Mouse (Mus musculus): ENCODE measurements around the gene Hist1h3b. TPM values are rescaled to one million over a fixed set of nuclear protein-coding genes. Genes with fewer than 3 reads are reported as not detected.

The Hist1h3b gene
- polyA plus RNA-seq, 2 experiments: 6.5 to 52.4 TPM

DNA sequence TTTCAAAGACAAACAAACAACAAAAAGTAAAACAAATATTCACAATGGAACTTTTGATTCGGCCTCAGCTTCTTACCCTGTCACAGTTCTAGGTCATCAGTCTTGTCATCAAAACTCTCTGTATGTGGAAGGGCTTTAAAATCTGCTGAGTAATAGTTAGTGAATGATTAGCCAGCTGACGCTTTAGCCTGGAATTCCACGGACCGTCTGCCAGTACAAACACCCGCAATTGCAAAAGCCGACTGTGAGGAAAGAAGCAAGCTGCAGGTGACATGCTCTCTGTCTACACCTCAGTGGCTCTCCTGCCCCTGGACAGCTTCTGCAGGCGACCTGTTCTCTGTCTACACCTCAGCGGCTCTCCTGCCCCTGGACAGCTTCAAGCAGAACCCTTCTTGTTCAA, 21.6 kb upstream of the Hist1h3b start:
- DNase-seq (ENCODE audit: low spot score) (no peak), ATAC-seq (ENCODE audit: low FRiP score, low read depth) (no peak)
- Histone ChIP-seq H3K27me3 (ENCODE audit: control insufficient read depth, insufficient read depth, low read length) (no peaks in the 10 kb centered on the region), H3K4me3 (replicated peaks; ENCODE audit: low read length) (no peak overlapping the region), H3K36me3 (ENCODE audit: control insufficient read depth, insufficient read depth, low read length) (no peaks in the 10 kb centered on the region), H3K9me3 (ENCODE audit: control insufficient read depth, low read length) (no peaks in the 10 kb centered on the region), H3K27ac (replicated peaks; ENCODE audit: low read depth, low read length) (no peak overlapping the region), H3K4me1 (ENCODE audit: control insufficient read depth, insufficient read depth, low read length) (no peaks in the 10 kb centered on the region), H3K9ac (ENCODE audit: low read depth, low read length, severe bottlenecking) (no peak overlapping the region), H3K4me2 (replicated peaks; ENCODE audit: low read depth, low read length, severe bottlenecking) (no peak overlapping the region)
- WGBS: 42% methylated on average over 8 of the region's 8 CpGs
- no peak for TF ChIP-seq POLR2A (IDR thresholded peaks at IDR 0.05; ENCODE audit: borderline replicate concordance, extremely low read depth, insufficient read depth, insufficient read length)

DNA sequence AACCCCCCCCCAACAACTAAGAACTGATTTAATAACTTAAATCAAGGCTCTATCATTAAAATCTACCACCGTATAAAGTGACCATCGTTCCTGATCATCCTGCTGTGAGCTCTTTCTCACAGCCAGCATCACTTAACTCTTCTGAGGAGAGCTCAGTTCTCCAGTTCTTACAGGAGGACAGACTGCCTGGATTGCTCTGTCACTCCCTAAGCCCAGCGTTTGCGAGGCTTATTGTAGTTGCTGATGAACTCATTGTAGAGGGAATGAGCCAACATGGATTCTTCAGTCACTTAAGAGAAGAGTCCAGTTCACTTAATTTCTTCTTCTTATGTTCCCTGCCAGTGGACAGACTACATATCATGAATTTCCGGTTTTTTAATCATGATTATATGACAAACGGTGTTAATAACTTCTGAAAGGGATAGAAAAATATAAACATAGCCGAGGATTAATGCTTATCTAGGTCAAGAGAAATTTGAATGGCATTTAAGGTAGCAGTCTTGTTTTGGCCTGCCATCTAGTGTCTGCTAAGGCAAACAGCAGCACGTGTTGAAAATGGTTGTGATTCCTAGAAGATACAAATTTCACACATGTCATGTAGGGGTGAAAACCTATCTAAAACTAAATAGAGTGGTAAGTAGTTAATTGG, 19.8 kb upstream of the Hist1h3b start:
- H3K4me1 ChIP-seq (ENCODE audit: control insufficient read depth, insufficient read depth, low read length): no peaks in the 10 kb centered on the region
- peak; percentile 50; the same call in 1 of the 2 replicates for ATAC-seq (ENCODE audit: low FRiP score, low read depth)
- H3K27me3 ChIP-seq (ENCODE audit: control insufficient read depth, insufficient read depth, low read length): no peaks in the 10 kb centered on the region
- H3K27ac ChIP-seq (replicated peaks; ENCODE audit: low read depth, low read length): no peak overlapping the region
- no peaks in the 10 kb centered on the region for H3K36me3 ChIP-seq (ENCODE audit: control insufficient read depth, insufficient read depth, low read length)
- no peak for TF ChIP-seq POLR2A (IDR thresholded peaks at IDR 0.05; ENCODE audit: borderline replicate concordance, extremely low read depth, insufficient read depth, insufficient read length)
- no peak overlapping the region for H3K4me2 ChIP-seq (replicated peaks; ENCODE audit: low read depth, low read length, severe bottlenecking)
- DNase-seq (ENCODE audit: low spot score): peak; percentile 74
- no peak overlapping the region for H3K4me3 ChIP-seq (replicated peaks; ENCODE audit: low read length)
- no peak overlapping the region for H3K9ac ChIP-seq (ENCODE audit: low read depth, low read length, severe bottlenecking)
- 26% methylated on average over 8 of the region's 8 CpGs for WGBS
- no peaks in the 10 kb centered on the region for H3K9me3 ChIP-seq (ENCODE audit: control insufficient read depth, low read length)

DNA sequence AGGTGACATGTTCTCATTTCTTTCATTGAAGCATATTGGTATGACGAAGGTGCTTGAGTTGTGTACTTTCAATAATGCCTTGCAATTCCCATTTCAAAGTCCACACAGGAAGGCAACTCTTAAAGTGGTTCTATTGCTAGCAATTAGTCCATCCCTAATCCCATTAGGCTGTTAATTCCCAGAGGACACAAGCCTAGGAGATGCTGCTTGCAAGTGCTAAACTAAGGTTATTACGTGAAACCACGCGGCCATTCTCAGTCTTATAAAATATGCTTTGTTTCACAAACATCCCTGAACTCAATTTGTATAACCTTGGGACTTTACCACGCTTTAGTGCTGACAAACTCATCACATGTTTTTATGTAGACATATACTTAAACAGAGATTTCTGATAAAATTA, 15.0 kb upstream of the Hist1h3b start:
- Histone ChIP-seq H3K9ac (ENCODE audit: low read depth, low read length, severe bottlenecking) (no peak overlapping the region), H3K9me3 (ENCODE audit: control insufficient read depth, low read length) (no peaks in the 10 kb centered on the region), H3K4me1 (ENCODE audit: control insufficient read depth, insufficient read depth, low read length) (peaks cover 9% of the 10 kb centered on the region), H3K27ac (replicated peaks; ENCODE audit: low read depth, low read length) (no peak overlapping the region), H3K27me3 (ENCODE audit: control insufficient read depth, insufficient read depth, low read length) (no peaks in the 10 kb centered on the region), H3K4me2 (replicated peaks; ENCODE audit: low read depth, low read length, severe bottlenecking) (no peak overlapping the region), H3K4me3 (replicated peaks; ENCODE audit: low read length) (no peak overlapping the region), H3K36me3 (ENCODE audit: control insufficient read depth, insufficient read depth, low read length) (no peaks in the 10 kb centered on the region)
- no peak for TF ChIP-seq POLR2A (IDR thresholded peaks at IDR 0.05; ENCODE audit: borderline replicate concordance, extremely low read depth, insufficient read depth, insufficient read length)
- DNase-seq (ENCODE audit: low spot score) (no peak), ATAC-seq (ENCODE audit: low FRiP score, low read depth) (no peak)
- WGBS: 71% methylated on average over 5 of the region's 5 CpGs

DNA sequence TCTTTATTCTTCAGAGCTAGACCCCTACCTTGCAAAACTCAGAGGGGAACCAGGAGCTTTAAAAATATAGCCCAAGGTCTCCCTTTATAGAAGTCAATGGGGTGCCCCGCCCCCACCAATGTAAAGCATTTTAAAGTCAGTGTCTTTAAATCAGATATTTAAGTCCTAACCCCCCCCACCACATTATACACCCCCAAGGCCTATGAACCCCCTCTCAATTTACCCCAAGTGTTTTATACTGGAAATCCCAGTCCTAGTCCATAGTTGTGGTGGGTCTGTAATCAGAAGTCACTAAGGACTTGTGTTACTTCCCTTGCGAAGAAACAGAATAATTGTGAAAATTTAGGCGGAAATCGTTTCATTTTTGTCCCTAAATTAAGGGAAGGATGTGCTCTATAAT, 14.0 kb upstream of the Hist1h3b start:
- no peak for TF ChIP-seq POLR2A (IDR thresholded peaks at IDR 0.05; ENCODE audit: borderline replicate concordance, extremely low read depth, insufficient read depth, insufficient read length)
- no peaks in the 10 kb centered on the region for H3K9me3 ChIP-seq (ENCODE audit: control insufficient read depth, low read length)
- 16% methylated on average over 4 of the region's 4 CpGs for WGBS

DNA sequence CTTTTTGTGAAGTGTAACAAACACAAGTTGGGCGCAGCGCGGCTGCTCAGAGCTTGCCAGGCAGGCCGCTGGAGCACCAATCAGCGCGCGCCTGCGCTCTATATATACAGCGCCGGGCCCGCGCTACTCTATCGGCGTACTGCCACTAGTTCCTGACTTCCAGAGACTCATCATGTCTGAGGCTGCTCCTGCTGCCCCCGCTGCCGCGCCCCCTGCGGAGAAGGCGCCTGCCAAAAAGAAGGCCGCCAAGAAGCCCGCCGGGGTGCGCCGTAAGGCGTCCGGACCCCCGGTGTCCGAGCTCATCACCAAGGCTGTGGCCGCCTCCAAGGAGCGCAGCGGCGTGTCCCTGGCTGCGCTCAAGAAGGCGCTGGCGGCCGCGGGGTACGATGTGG, 13.4 kb upstream of the Hist1h3b start, which contains the start of gene Hist1h1c:
Hist1h1c (plus strand) TSS at position 132 of the 392 bp plus-strand sequence.
- peak within 1 kb of the TSS; percentile 81 for H3K9ac ChIP-seq (ENCODE audit: low read depth, low read length, severe bottlenecking)

More for the DNA sequence above, 14.0 kb upstream of the Hist1h3b start:
- Histone ChIP-seq H3K4me1 (ENCODE audit: control insufficient read depth, insufficient read depth, low read length) (peaks cover 9% of the 10 kb centered on the region), H3K4me2 (replicated peaks; ENCODE audit: low read depth, low read length, severe bottlenecking) (peak overlapping the region; percentile 73), H3K27me3 (ENCODE audit: control insufficient read depth, insufficient read depth, low read length) (no peaks in the 10 kb centered on the region), H3K27ac (replicated peaks; ENCODE audit: low read depth, low read length) (peak overlapping the region; percentile 92), H3K36me3 (ENCODE audit: control insufficient read depth, insufficient read depth, low read length) (no peaks in the 10 kb centered on the region), H3K4me3 (replicated peaks; ENCODE audit: low read length) (peak overlapping the region; percentile 44), H3K9ac (ENCODE audit: low read depth, low read length, severe bottlenecking) (peak overlapping the region; percentile 81)
- no peak for ATAC-seq (ENCODE audit: low FRiP score, low read depth)
- no peak for DNase-seq (ENCODE audit: low spot score)

More for the DNA sequence above, 13.4 kb upstream of the Hist1h3b start, which contains the start of gene Hist1h1c:
- peak within 1 kb of the TSS; percentile 44 for H3K4me3 ChIP-seq (replicated peaks; ENCODE audit: low read length)
- peaks cover 9% of the 10 kb centered on the region for H3K4me1 ChIP-seq (ENCODE audit: control insufficient read depth, insufficient read depth, low read length)
- TF ChIP-seq POLR2A (IDR thresholded peaks at IDR 0.05; ENCODE audit: borderline replicate concordance, extremely low read depth, insufficient read depth, insufficient read length): peak; percentile 97
- peak within 1 kb of the TSS; percentile 92 for H3K27ac ChIP-seq (replicated peaks; ENCODE audit: low read depth, low read length)
- ATAC-seq (ENCODE audit: low FRiP score, low read depth) (peak; percentile 90), DNase-seq (ENCODE audit: low spot score) (peak; percentile 98)
- no peaks in the 10 kb centered on the region for H3K27me3 ChIP-seq (ENCODE audit: control insufficient read depth, insufficient read depth, low read length)
- 0% methylated on average over 27 of the region's 38 CpGs for WGBS
- no peaks in the 10 kb centered on the region for H3K36me3 ChIP-seq (ENCODE audit: control insufficient read depth, insufficient read depth, low read length)
- H3K4me2 ChIP-seq (replicated peaks; ENCODE audit: low read depth, low read length, severe bottlenecking): peak within 1 kb of the TSS; percentile 73
- H3K9me3 ChIP-seq (ENCODE audit: control insufficient read depth, low read length): no peaks in the 10 kb centered on the region

Measured in limb, embryonic 14.5 days (tissue).